Mouse (Mus musculus) MEL (cell line): Measurements from ENCODE around the gene Fhdc1. TPM values are rescaled to one million over a fixed set of nuclear protein-coding genes. Genes with fewer than 3 reads are reported as not detected.

ENCODE experiments used
- DNase-seq: peaks from one replicate; pipeline ENCODE4 v3.0.0; 2011; ENCODE audit warnings: low read depth, low spot score
- H3K27ac ChIP-seq: 2 replicates; pipeline ENCODE4 v1.5.1; 2012; ENCODE audit warnings: low read depth, mild to moderate bottlenecking, control low read depth, low read length, moderate library complexity; ENCODE audit not compliant: control insufficient read depth
- H3K27me3 ChIP-seq, 2 experiments: fragments of 150-350 bp in 1 of 2; sonication (generic) in 1 of 2; 2 replicates each; pipeline ENCODE4 v1.6.1; 2012; ENCODE audit warnings: low read length in 2 of 2, mild to moderate bottlenecking in 2 of 2, improper control_type of control experiment in 1 of 2, moderate library complexity in 1 of 2; ENCODE audit not compliant: insufficient read depth in 2 of 2, control insufficient read depth in 1 of 2
- H3K36me3 ChIP-seq, 2 experiments: 2 replicates each; pipeline ENCODE4 v1.6.1; 2012 to 2014; ENCODE audit warnings: low read length in 2 of 2, improper control_type of control experiment in 1 of 2, inconsistent platforms in 1 of 2, mild to moderate bottlenecking in 1 of 2; ENCODE audit not compliant: insufficient read depth in 2 of 2, control insufficient read depth in 1 of 2
- H3K4me1 ChIP-seq, 2 experiments: fragments of 150-350 bp in 1 of 2; sonication (generic) in 1 of 2; 2 replicates each; pipeline ENCODE4 v1.6.1; 2012; ENCODE audit warnings: low read length in 2 of 2, improper control_type of control experiment in 1 of 2, mild to moderate bottlenecking in 1 of 2; ENCODE audit not compliant: insufficient read depth in 2 of 2, control insufficient read depth in 1 of 2
- H3K4me3 ChIP-seq, 2 experiments: fragments of 150-350 bp in 1 of 2; sonication (generic) in 1 of 2; 2 replicates each; pipeline ENCODE4 v1.5.1; 2012; ENCODE audit warnings: low read depth in 2 of 2, low read length in 2 of 2, mild to moderate bottlenecking in 2 of 2, moderate library complexity in 2 of 2, control low read depth in 1 of 2, improper control_type of control experiment in 1 of 2; ENCODE audit not compliant: control insufficient read depth in 1 of 2, insufficient read depth in 1 of 2
- H3K79me2 ChIP-seq: 2 replicates; pipeline ENCODE4 v1.6.1; 2012; ENCODE audit warnings: mild to moderate bottlenecking, low read length, moderate library complexity; ENCODE audit not compliant: control insufficient read depth, poor library complexity, insufficient read depth
- H3K9ac ChIP-seq: 2 replicates; pipeline ENCODE4 v1.6.1; 2012; ENCODE audit warnings: low read depth, mild to moderate bottlenecking, control low read depth, low read length, moderate library complexity; ENCODE audit not compliant: control insufficient read depth, poor library complexity, severe bottlenecking
- H3K9me3 ChIP-seq: fragments of 150-350 bp; sonication (generic); replicated peaks from 2 replicates; pipeline ENCODE4 v1.6.1; 2012; ENCODE audit warnings: mild to moderate bottlenecking, low read length, improper control_type of control experiment, moderate library complexity; ENCODE audit not compliant: insufficient read depth
- BHLHE40 ChIP-seq: IDR thresholded peaks from 2 replicates; pipeline ENCODE4 v1.6.1; 2012; ENCODE audit warnings: low read depth, mild to moderate bottlenecking, inconsistent platforms, low read length, improper control_type of control experiment, borderline replicate concordance
- CHD1 ChIP-seq: IDR thresholded peaks from 2 replicates; pipeline ENCODE4 v1.6.1; 2012; ENCODE audit warnings: low read depth, mild to moderate bottlenecking, inconsistent platforms, low read length, improper control_type of control experiment
- CTCF ChIP-seq, 3 experiments: IDR thresholded peaks in 2 of 3; conservative IDR thresholded peaks in 1 of 3; 2 replicates each; pipeline ENCODE4 v1.5.1; 2011 to 2012; ENCODE audit warnings: low read length in 3 of 3, low read depth in 2 of 3, mild to moderate bottlenecking in 2 of 3, improper control_type of control experiment in 1 of 3, inconsistent platforms in 1 of 3, mixed read lengths in 1 of 3, moderate library complexity in 1 of 3; ENCODE audit not compliant: control insufficient read depth in 1 of 3, insufficient read depth in 1 of 3, poor library complexity in 1 of 3, severe bottlenecking in 1 of 3
- E2F4 ChIP-seq: IDR thresholded peaks from 2 replicates; pipeline ENCODE4 v1.6.1; 2011; ENCODE audit warnings: low read depth, low read length, improper control_type of control experiment, borderline replicate concordance
- ELF1 ChIP-seq: IDR thresholded peaks from 2 replicates; pipeline ENCODE4 v1.6.1; 2014; ENCODE audit warnings: low read depth, mild to moderate bottlenecking, inconsistent platforms, low read length, improper control_type of control experiment, moderate library complexity
- EP300 ChIP-seq, 2 experiments: IDR thresholded peaks; 2 replicates each; pipeline ENCODE4 v1.6.1; 2011; ENCODE audit warnings: improper control_type of control experiment in 2 of 2, low read length in 2 of 2, low read depth in 1 of 2, mild to moderate bottlenecking in 1 of 2
- ETS1 ChIP-seq: IDR thresholded peaks from 2 replicates; pipeline ENCODE4 v1.6.1; 2012; ENCODE audit warnings: low read depth, mild to moderate bottlenecking, inconsistent platforms, low read length, improper control_type of control experiment, moderate library complexity
- GABPA ChIP-seq: IDR thresholded peaks from 2 replicates; pipeline ENCODE4 v1.6.1; 2012; ENCODE audit warnings: low read depth, mild to moderate bottlenecking, inconsistent platforms, low read length, improper control_type of control experiment, moderate library complexity
- HCFC1 ChIP-seq: IDR thresholded peaks from 2 replicates; pipeline ENCODE4 v1.6.1; 2012; ENCODE audit warnings: low read depth, mild to moderate bottlenecking, inconsistent platforms, low read length, improper control_type of control experiment, moderate library complexity
- KAT2A ChIP-seq: conservative IDR thresholded peaks from 2 replicates; pipeline ENCODE4 v1.6.1; 2012; ENCODE audit warnings: low read depth, low read length, improper control_type of control experiment, inconsistent platforms
- MAFK ChIP-seq: IDR thresholded peaks from 2 replicates; pipeline ENCODE4 v1.6.1; 2011; ENCODE audit warnings: low read depth, mild to moderate bottlenecking, low read length, improper control_type of control experiment, borderline replicate concordance
- MAZ ChIP-seq: IDR thresholded peaks from 2 replicates; pipeline ENCODE4 v1.6.1; 2012; ENCODE audit warnings: low read depth, mild to moderate bottlenecking, inconsistent platforms, low read length, improper control_type of control experiment
- MEF2A ChIP-seq: IDR thresholded peaks from 2 replicates; pipeline ENCODE4 v1.6.1; 2014; ENCODE audit warnings: low read depth, mild to moderate bottlenecking, inconsistent platforms, low read length, improper control_type of control experiment; ENCODE audit not compliant: poor library complexity, insufficient replicate concordance, severe bottlenecking; ENCODE audit errors: extremely low read depth
- MXI1 ChIP-seq: IDR thresholded peaks from 2 replicates; pipeline ENCODE4 v1.6.1; 2011; ENCODE audit warnings: mild to moderate bottlenecking, low read depth, low read length, improper control_type of control experiment
- MYB ChIP-seq: IDR thresholded peaks from 2 replicates; pipeline ENCODE4 v1.6.1; 2011; ENCODE audit warnings: mild to moderate bottlenecking, low read depth, low read length, improper control_type of control experiment
- MYC ChIP-seq: IDR thresholded peaks from 2 replicates; pipeline ENCODE4 v1.6.1; 2011; ENCODE audit warnings: low read depth, mild to moderate bottlenecking, low read length, improper control_type of control experiment, moderate library complexity
- NELFE ChIP-seq: IDR thresholded peaks from 2 replicates; pipeline ENCODE4 v1.6.1; 2011; ENCODE audit warnings: low read depth, low read length, improper control_type of control experiment
- POLR2AphosphoS2 ChIP-seq: IDR thresholded peaks from 2 replicates; pipeline ENCODE4 v1.6.1; 2011; ENCODE audit warnings: low read length, improper control_type of control experiment
- POLR2AphosphoS5 ChIP-seq: IDR thresholded peaks from 2 replicates; pipeline ENCODE4 v1.6.1; 2012; ENCODE audit warnings: low read depth, borderline replicate concordance, mild to moderate bottlenecking, inconsistent platforms, low read length, moderate library complexity, mixed read lengths
- RAD21 ChIP-seq: IDR thresholded peaks from 2 replicates; pipeline ENCODE4 v1.6.1; 2011; ENCODE audit warnings: mild to moderate bottlenecking, low read depth, low read length, improper control_type of control experiment
- SIN3A ChIP-seq: IDR thresholded peaks from 2 replicates; pipeline ENCODE4 v1.6.1; 2012; ENCODE audit warnings: low read length, improper control_type of control experiment, inconsistent platforms
- TAL1 ChIP-seq: IDR thresholded peaks from 2 replicates; pipeline ENCODE4 v1.6.1; 2012; ENCODE audit warnings: mild to moderate bottlenecking, inconsistent platforms, low read length, moderate library complexity, mixed read lengths
- TBP ChIP-seq: IDR thresholded peaks from 2 replicates; pipeline ENCODE4 v1.8.0; 2011; ENCODE audit warnings: low read depth, low read length, improper control_type of control experiment
- TCF12 ChIP-seq: IDR thresholded peaks from 2 replicates; pipeline ENCODE4 v1.6.1; 2014; ENCODE audit warnings: low read depth, mild to moderate bottlenecking, inconsistent platforms, low read length, improper control_type of control experiment, moderate library complexity
- USF1 ChIP-seq: IDR thresholded peaks from 2 replicates; pipeline ENCODE4 v1.6.1; 2014; ENCODE audit warnings: low read depth, mild to moderate bottlenecking, inconsistent platforms, low read length, improper control_type of control experiment, moderate library complexity
- ZC3H11A ChIP-seq: IDR thresholded peaks from 2 replicates; pipeline ENCODE4 v1.6.1; 2012; ENCODE audit warnings: low read depth, mild to moderate bottlenecking, inconsistent platforms, low read length, improper control_type of control experiment
- ZKSCAN1 ChIP-seq: IDR thresholded peaks from 2 replicates; pipeline ENCODE4 v1.6.1; 2012; ENCODE audit warnings: low read depth, mild to moderate bottlenecking, inconsistent platforms, low read length, improper control_type of control experiment, moderate library complexity
- ZMIZ1 ChIP-seq: IDR thresholded peaks from 2 replicates; pipeline ENCODE4 v1.6.1; 2012; ENCODE audit warnings: low read depth, mild to moderate bottlenecking, inconsistent platforms, low read length, improper control_type of control experiment, moderate library complexity
- ZNF384 ChIP-seq: IDR thresholded peaks from 2 replicates; pipeline ENCODE4 v1.6.1; 2012; ENCODE audit warnings: low read depth, mild to moderate bottlenecking, inconsistent platforms, low read length, improper control_type of control experiment
- polyA plus RNA-seq, 2 experiments: library from polyadenylated mRNA; stranded (reverse) in 1 of 2; unstranded in 1 of 2; fragments of >175 nt in 1 of 2; fragments of >200 nt in 1 of 2; gene quantifications; 2 replicates each; pipeline versions ENCODE4 v1.2.1 to v1.2.4; 2012; ENCODE audit warnings: low replicate concordance in 2 of 2, low read depth in 1 of 2; ENCODE audit not compliant: insufficient read length in 2 of 2, insufficient read depth in 1 of 2, missing spikeins in 1 of 2
- total RNA-seq: library from RNA; depleted of rRNA; stranded (reverse); fragments of 300-350 nt; gene quantifications from 2 replicates; pipeline ENCODE4 v1.2.3, GENCODE M21; 2012

The Fhdc1 gene
- total and polyA plus RNA-seq, 3 experiments, result 0.54 to 2.0 TPM; not detected in 1

- no peaks in the 10 kb centered on the region for H3K79me2 ChIP-seq
- no peak overlapping the region for H3K9ac ChIP-seq
- H3K36me3 ChIP-seq, result peaks cover 0 to 9% of the 10 kb centered on the region in 2 experiments; a peak in 2 of 4 replicates
- H3K27ac ChIP-seq, result no peak overlapping the region
- no peak overlapping the region for H3K4me3 ChIP-seq
- no peak for DNase-seq
- no peak for TF ChIP-seq TAL1
- TF ChIP-seq BHLHE40, result no peak
- no peak for TF ChIP-seq SIN3A
- no peak for TF ChIP-seq MXI1
- TF ChIP-seq ZMIZ1, result no peak
- TF ChIP-seq TCF12, result no peak
- TF ChIP-seq MAFK, result no peak
- no peak for TF ChIP-seq ZC3H11A
- no peak for TF ChIP-seq EP300 (IDR thresholded peaks at IDR 0.05; ENCODE audit: low read depth in 1 of 2, low read length in 2 of 2)
- no peak for TF ChIP-seq NELFE
- no peak for TF ChIP-seq POLR2AphosphoS5
- TF ChIP-seq ETS1, result no peak
- TF ChIP-seq HCFC1, result no peak
- TF ChIP-seq CTCF (IDR thresholded peaks at IDR 0.05 in 2 of 3, conservative IDR thresholded peaks at IDR 0.05 in 1 of 3; ENCODE audit: control insufficient read depth in 1 of 3, insufficient read depth in 1 of 3, low read depth in 2 of 3, low read length in 3 of 3, poor library complexity in 1 of 3, severe bottlenecking in 1 of 3), result no peak
- TF ChIP-seq ELF1, result no peak
- TF ChIP-seq MEF2A, result no peak
- TF ChIP-seq CHD1, result no peak
- no peak for TF ChIP-seq MYB
- TF ChIP-seq MYC, result no peak
- no peak for TF ChIP-seq TBP
- peaks cover 0 to 10% of the 10 kb centered on the region in 2 experiments; a peak in 2 of 4 replicates for H3K4me1 ChIP-seq
- no peaks in the 10 kb centered on the region for H3K27me3 ChIP-seq
- no peaks in the 10 kb centered on the region for H3K9me3 ChIP-seq
Measured at GRCm38 (mm10) chr3:84502101-84502500, 21.9 kb upstream of the Fhdc1 start.

- no peaks in the 10 kb centered on the region for H3K27me3 ChIP-seq
- TF ChIP-seq ZNF384 (no peak), POLR2AphosphoS5 (no peak), NELFE (no peak), MAFK (no peak), E2F4 (no peak), SIN3A (no peak), MAZ (no peak), TCF12 (no peak), GABPA (no peak), USF1 (no peak), RAD21 (no peak), ELF1 (no peak), KAT2A (no peak), TBP (no peak), POLR2AphosphoS2 (no peak), ZKSCAN1 (no peak)
- DNase-seq, result no peak
- no peak overlapping the region for H3K27ac ChIP-seq
- H3K9ac ChIP-seq, result no peak overlapping the region
- no peaks in the 10 kb centered on the region for H3K79me2 ChIP-seq
- no peaks in the 10 kb centered on the region for H3K9me3 ChIP-seq
- no peak overlapping the region for H3K4me3 ChIP-seq
- peaks cover 0 to 10% of the 10 kb centered on the region in 2 experiments; a peak in 2 of 4 replicates for H3K4me1 ChIP-seq
- peaks cover 0 to 9% of the 10 kb centered on the region in 2 experiments; a peak in 2 of 4 replicates for H3K36me3 ChIP-seq
Measured at GRCm38 (mm10) chr3:84500491-84500890, 20.3 kb upstream of the Fhdc1 start.
